Mouse (Mus musculus) C2C12 (cell line): ENCODE results near the gene Adssl1. TPM values are rescaled to one million over a fixed set of nuclear protein-coding genes. Genes with fewer than 3 reads are reported as not detected.

ENCODE experiments used
- H3K27me3 ChIP-seq: one replicate; pipeline ENCODE4 v1.6.1; 2011; ENCODE audit not compliant: control insufficient read depth, insufficient read depth, insufficient read length
- H3K36me3 ChIP-seq: one replicate; pipeline ENCODE4 v1.6.1; 2011; ENCODE audit not compliant: control insufficient read depth, insufficient read depth
- H3K4me3 ChIP-seq: one replicate; pipeline ENCODE4 v1.5.1; 2011; ENCODE audit warnings: mild to moderate bottlenecking, control low read depth; ENCODE audit not compliant: poor library complexity, insufficient read depth, severe bottlenecking
- H3K79me2 ChIP-seq: one replicate; pipeline ENCODE4 v1.6.1; 2011; ENCODE audit not compliant: control insufficient read depth, insufficient read depth
- H3K79me3 ChIP-seq: one replicate; pipeline ENCODE4 v1.6.1; 2011; ENCODE audit warnings: low read depth, control low read depth
- H3ac ChIP-seq: one replicate; pipeline ENCODE3; 2011; ENCODE audit warnings: low read depth; ENCODE audit not compliant: control insufficient read depth, insufficient read length
- CEBPB ChIP-seq: IDR thresholded peaks from one replicate; pipeline ENCODE4 v1.6.1; 2011; ENCODE audit warnings: low read depth, mild to moderate bottlenecking, control low read depth, moderate library complexity
- CTCF ChIP-seq: IDR thresholded peaks from one replicate; pipeline ENCODE4 v1.5.1; 2011; ENCODE audit not compliant: control insufficient read depth, insufficient read depth, insufficient read length
- FOSL1 ChIP-seq: IDR thresholded peaks from one replicate; pipeline ENCODE4 v1.8.0; 2011; ENCODE audit warnings: mild to moderate bottlenecking, low read length; ENCODE audit not compliant: poor library complexity, insufficient read depth, severe bottlenecking
- MAX ChIP-seq: IDR thresholded peaks from one replicate; pipeline ENCODE4 v1.6.1; 2011; ENCODE audit warnings: mild to moderate bottlenecking, control low read depth
- MYOD1 ChIP-seq: IDR thresholded peaks from one replicate; pipeline ENCODE4 v1.6.1; 2011; ENCODE audit warnings: low read depth; ENCODE audit not compliant: control insufficient read depth, insufficient read length
- MYOG ChIP-seq: IDR thresholded peaks from one replicate; pipeline ENCODE4 v1.6.1; 2011; ENCODE audit not compliant: control insufficient read depth, insufficient read length; ENCODE audit errors: extremely low read depth
- USF1 ChIP-seq: IDR thresholded peaks from one replicate; pipeline ENCODE4 v1.6.1; 2011; ENCODE audit warnings: low read depth, mild to moderate bottlenecking, control low read depth, moderate library complexity
- polyA plus RNA-seq: library from polyadenylated mRNA; unstranded; fragments of >200 nt; fragmentation: generic; extraction: Trizol; gene quantifications from one replicate; pipeline ENCODE4 v1.2.1, GENCODE M21; 2012; ENCODE audit warnings: missing spikeins

Adssl1 gene
- polyA plus RNA-seq, 1 experiment = 10.1 TPM

DNA sequence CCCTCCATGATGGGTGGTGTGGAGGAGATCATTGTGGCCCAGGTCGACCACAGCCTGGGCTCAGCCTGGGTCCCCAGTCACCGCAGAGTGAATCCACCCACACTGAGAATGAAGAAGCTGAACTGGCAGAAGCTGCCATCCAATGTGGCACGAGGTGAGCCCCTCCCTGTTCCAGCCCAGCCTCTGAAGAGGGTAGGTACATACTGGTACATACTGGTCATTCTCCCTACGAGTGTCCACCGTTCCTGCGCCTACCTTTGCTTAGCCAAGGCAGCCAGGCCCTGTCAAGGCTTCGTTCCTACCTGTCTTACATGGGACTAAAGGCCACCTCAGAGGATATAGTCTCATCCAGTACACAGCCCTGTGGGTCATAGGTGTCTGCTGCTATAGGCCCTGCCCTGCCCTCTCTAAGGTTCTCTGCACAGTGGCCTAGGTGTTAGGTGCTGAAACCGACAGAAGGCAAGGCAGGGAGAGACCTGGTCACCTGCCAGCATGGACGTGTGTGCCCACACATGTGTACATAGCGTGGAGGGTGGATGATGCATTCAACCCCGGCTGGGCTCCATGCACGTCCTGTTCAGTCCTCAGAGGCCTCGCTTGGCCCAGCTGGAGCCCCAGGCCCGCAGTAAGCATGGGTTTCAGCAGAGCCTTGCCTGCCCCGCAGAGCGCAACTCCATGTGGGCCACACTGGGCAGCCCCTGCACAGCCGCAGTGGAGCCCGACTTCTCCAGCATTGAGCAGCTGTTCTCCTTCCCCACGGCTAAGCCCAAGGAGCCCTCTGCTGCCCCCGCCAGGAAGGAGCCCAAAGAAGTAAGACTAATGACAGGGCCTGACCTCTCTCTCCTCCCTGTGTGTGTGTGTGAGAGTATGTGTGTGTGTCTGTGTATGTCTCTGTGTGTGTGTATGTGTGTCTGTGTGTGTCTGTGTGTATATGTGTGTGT, 14.9 kb upstream of the Adssl1 start:
- Histone ChIP-seq H3K4me3 (no peak overlapping the region), H3K27me3 (no peaks in the 10 kb centered on the region)

DNA sequence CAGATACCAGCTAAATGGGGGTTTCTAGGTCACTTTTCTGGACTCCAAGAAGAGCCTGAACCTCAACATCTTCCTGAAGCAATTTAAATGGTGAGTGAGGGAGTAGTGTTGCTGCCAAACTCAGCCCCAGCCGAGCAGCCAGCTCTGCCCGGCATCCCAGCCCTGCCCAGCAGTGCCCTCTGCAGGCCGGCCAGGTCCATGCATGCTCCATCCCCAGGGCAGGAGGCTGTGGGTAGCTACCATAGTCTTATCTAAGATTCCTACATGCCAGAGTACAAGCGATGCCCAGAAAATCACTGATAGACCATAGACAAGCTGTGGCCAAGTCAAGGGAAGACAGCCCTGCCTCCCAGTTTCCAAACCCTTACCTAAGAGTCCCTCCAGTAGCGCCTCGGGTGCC, 14.1 kb upstream of the Adssl1 start:
- peaks cover 88% of the 10 kb centered on the region for H3K36me3 ChIP-seq
- H3K4me3 ChIP-seq = no peak overlapping the region
- TF ChIP-seq USF1 (no peak), CTCF (peak; percentile 96), FOSL1 (no peak), MYOD1 (no peak), CEBPB (no peak), MYOG (no peak), MAX (peak; percentile 63)
- H3K79me3 ChIP-seq = no peaks in the 10 kb centered on the region
- H3K27me3 ChIP-seq = no peaks in the 10 kb centered on the region
- peaks cover 5% of the 10 kb centered on the region for H3K79me2 ChIP-seq
- H3ac ChIP-seq = no peak overlapping the region

More for the DNA sequence above, 14.9 kb upstream of the Adssl1 start:
- TF ChIP-seq CTCF (peak; percentile 44), CEBPB (no peak), MYOD1 (peak; percentile 54), FOSL1 (no peak)
- Histone ChIP-seq H3K36me3 (peaks cover 84% of the 10 kb centered on the region), H3K79me2 (peaks cover 7% of the 10 kb centered on the region), H3K79me3 (peaks cover 2% of the 10 kb centered on the region), H3ac (no peak overlapping the region)

DNA sequence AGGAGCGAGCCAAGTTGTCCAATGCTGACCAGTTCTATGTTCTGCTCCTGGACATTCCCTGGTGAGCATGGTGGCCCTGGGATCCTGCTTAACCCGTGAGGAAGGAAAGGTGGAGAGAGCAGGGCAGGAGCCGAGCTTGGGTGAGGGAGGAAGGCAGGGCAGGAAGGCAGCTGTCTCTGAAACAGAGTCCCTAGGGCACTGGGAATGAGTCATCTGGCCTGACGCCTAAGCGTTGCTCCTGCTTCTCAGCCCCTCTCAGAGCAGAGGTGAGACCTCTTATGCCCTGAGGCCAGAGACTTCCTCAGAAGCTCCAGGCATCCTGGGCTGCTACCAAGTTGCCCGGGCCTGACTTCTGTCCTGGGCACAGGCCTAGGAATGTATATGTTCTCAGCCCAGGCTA, 12.8 kb upstream of the Adssl1 start:
- H3K79me3 ChIP-seq = no peaks in the 10 kb centered on the region
- H3ac ChIP-seq = no peak overlapping the region
- H3K36me3 ChIP-seq = peaks cover 90% of the 10 kb centered on the region
- H3K27me3 ChIP-seq = no peaks in the 10 kb centered on the region
- no peak overlapping the region for H3K4me3 ChIP-seq
- TF ChIP-seq FOSL1 (peak; percentile 8), CTCF (no peak), USF1 (no peak), MYOD1 (peak; percentile 83), MYOG (no peak)
- peaks cover 5% of the 10 kb centered on the region for H3K79me2 ChIP-seq

DNA sequence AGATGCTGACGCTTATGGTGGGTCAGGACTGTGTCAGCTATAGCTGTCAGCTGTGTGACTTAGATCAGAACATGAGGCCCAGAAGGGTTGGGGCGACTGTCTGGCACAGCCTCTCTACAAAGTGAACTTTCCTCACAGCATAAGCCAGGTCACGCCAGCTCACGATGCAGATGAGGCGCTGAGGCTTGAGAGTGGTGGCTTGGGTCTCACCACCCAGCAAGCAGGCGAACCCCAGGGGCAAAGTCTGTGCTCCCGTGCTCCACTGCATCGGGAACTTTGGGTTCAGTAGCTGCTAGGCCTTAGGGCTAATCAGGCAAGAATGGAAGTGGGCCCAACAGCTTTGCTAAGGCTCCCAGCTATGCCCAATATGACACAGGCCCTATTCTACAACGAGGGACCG, 10.8 kb upstream of the Adssl1 start:
- TF ChIP-seq FOSL1 = no peak
- TF ChIP-seq CTCF = no peak
- TF ChIP-seq MYOG = no peak
- TF ChIP-seq USF1 = no peak
- TF ChIP-seq CEBPB = no peak
- TF ChIP-seq MYOD1 = no peak
- no peak for TF ChIP-seq MAX
- Histone ChIP-seq H3K36me3 (peaks cover 90% of the 10 kb centered on the region), H3K27me3 (no peaks in the 10 kb centered on the region), H3K79me2 (peaks cover 5% of the 10 kb centered on the region), H3ac (no peak overlapping the region), H3K79me3 (no peaks in the 10 kb centered on the region), H3K4me3 (no peak overlapping the region)

DNA sequence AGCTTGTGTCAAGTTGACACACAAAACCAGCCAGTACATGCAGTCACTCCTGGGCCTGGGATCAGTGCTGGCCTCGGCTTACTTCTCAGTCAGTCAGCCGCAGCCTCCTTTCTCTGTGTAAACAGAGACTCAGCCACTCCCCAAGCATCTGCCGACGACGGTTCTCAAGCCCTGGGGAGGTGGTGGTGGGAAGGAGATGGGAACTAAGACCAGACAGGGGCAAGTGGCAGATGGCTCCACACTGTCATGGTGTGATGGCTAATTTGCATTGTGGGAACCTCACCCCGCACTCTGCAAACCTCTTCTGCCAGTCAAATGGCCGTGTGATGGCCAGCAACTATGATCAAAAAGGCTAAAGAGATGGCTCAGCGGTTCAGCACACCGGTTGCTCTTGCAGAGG, 3.2 kb upstream of the Adssl1 start:
- no peak overlapping the region for H3K4me3 ChIP-seq
- peaks cover 41% of the 10 kb centered on the region for H3K36me3 ChIP-seq
- no peak for TF ChIP-seq MYOG
- no peak for TF ChIP-seq MAX
- TF ChIP-seq CEBPB = no peak
- H3ac ChIP-seq = no peak overlapping the region
- no peaks in the 10 kb centered on the region for H3K79me3 ChIP-seq
- H3K27me3 ChIP-seq = no peaks in the 10 kb centered on the region
- H3K79me2 ChIP-seq = no peaks in the 10 kb centered on the region

DNA sequence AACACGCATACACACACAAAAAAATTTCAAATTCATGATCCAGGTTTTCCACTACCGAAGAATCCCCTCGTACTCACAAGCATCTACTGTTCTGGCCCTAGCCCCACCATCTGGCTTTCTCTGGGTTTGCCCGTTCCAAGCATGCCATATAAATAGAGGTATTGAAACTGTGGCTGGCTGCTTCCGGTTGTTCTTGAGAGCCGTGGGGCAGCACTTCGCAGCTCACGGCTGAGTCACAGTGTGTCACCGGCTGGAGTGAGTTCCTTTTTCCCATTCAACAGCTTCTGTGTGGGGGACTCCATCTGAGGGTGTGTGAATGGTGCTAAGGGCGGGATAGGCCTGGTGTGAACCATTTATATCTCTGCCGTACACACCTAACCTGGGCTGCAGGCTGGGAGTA, 2.7 kb upstream of the Adssl1 start:
- H3K36me3 ChIP-seq = peaks cover 35% of the 10 kb centered on the region
- no peaks in the 10 kb centered on the region for H3K27me3 ChIP-seq
- H3K79me2 ChIP-seq = no peaks in the 10 kb centered on the region
- H3ac ChIP-seq = no peak overlapping the region
- H3K79me3 ChIP-seq = no peaks in the 10 kb centered on the region
- H3K4me3 ChIP-seq = no peak overlapping the region
- TF ChIP-seq FOSL1 (peak; percentile 47), USF1 (no peak), MAX (peak; percentile 20), MYOD1 (no peak)
